12 mouse cellular contexts compared by ENCODE assay signal in the genomic region with DNA sequence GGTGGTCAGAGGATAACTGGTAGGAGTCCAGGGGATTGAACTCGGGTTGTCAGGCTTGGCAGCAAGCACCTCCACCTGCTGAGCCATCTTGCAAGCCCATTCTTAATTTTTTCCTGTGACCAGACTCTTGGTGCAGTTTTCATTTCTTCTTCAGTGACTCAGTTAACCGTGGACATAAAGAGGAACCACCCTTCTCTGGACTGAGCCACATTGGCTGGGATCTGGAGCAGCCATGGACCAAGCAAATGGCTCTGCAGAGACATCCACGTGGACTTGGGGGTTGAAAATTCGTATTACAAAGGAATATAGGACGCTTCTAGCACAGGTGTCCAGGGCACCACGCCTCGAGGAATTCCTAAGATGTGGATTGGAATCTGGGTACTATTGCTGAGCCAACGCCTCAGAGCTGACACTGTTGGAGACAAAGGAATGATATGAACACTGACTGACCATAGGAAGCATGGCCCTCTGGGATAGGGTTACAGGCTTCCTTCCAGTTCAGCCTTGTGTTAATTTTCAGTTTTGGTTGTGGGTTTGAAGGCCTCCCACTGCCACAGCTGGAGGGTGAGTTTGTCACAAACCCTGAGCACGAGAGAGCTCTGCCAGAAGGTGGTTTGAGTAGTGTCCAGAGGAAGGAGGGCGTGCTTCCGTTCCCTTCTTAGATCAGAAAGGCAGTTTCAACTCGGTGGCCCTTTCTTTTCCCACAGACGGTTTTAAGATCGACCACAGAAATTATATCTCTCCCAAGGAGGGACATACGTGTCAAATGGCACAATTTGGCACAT. TPM values are rescaled to one million over a fixed set of nuclear protein-coding genes. Genes with fewer than 3 reads are reported as not detected.
DNase-seq lines count a peak whose midpoint lies in the region; ATAC-seq and TF ChIP-seq lines count a peak whose summit lies in the region.
"Had no signal": no experiment of that assay in that cellular context is flagged by ENCODE, and none has a peak within 500 bp of the region (broad histone marks: within the 10 kb centered on the region; RNA-seq: fewer than 3 reads in every experiment).

No protein-coding gene starts in this region.

- ATAC-seq in kidney, postnatal 0 days (replicated peaks; ENCODE audit: low FRiP score, low read depth): no peak
- no peak for ATAC-seq in kidney, embryonic 14.5 days (ENCODE audit: low FRiP score, low TSS enrichment)
- ATAC-seq in megakaryocyte, adult 5-6 weeks (ENCODE audit: poor library complexity, severe bottlenecking): peak; percentile 64
- ATAC-seq: CD4-positive, CD25-positive, alpha-beta regulatory T cell, adult 4 months; intestine, embryonic 16.5 days had no signal

- H3K36me3 ChIP-seq in kidney, postnatal 0 days (ENCODE audit: insufficient read depth, low read length): no peaks in the 10 kb centered on the region
- no peaks in the 10 kb centered on the region for H3K36me3 ChIP-seq in kidney, embryonic 14.5 days (ENCODE audit: control insufficient read depth, insufficient read depth, low read length)

- H3K27me3 ChIP-seq in kidney, postnatal 0 days (ENCODE audit: insufficient read depth, low read length): no peaks in the 10 kb centered on the region
- no peaks in the 10 kb centered on the region for H3K27me3 ChIP-seq in kidney, embryonic 14.5 days (ENCODE audit: control insufficient read depth, insufficient read depth, low read length)

- peaks cover 4% of the 10 kb centered on the region; the same call in 1 of the 2 replicates for H3K4me1 ChIP-seq in kidney, postnatal 0 days (replicated peaks; ENCODE audit: insufficient read depth, low read length)
- peaks cover 8% of the 10 kb centered on the region; the same call in 1 of the 2 replicates for H3K4me1 ChIP-seq in kidney, embryonic 14.5 days (ENCODE audit: control insufficient read depth, insufficient read depth, low read length)

- DNase-seq in kidney, postnatal 0 days (ENCODE audit: low spot score): peak; percentile 47
- DNase-seq in ZHBTc4 (ENCODE audit: low read depth, low spot score): peak; percentile 29
- DNase-seq in kidney, postnatal 4 days: peak; percentile 19 to 43
- DNase-seq in retina, postnatal 1 day: no peak
- DNase-seq in yolk sac, embryonic 10.5 days (ENCODE audit: low spot score): no peak
- DNase-seq: cerebellum, adult 18-20 months; heart, postnatal 4 days; thymus, postnatal 36 days had no signal

- no peak for TF ChIP-seq CTCF in kidney, postnatal 0 days (IDR thresholded peaks at IDR 0.05; ENCODE audit: low read depth)

- H3K27ac ChIP-seq in kidney, postnatal 0 days: peak overlapping the region; percentile 44; the same call in 1 of the 2 replicates
- no peak overlapping the region for H3K27ac ChIP-seq in kidney, embryonic 14.5 days (ENCODE audit: low read depth, low read length)

- WGBS in kidney, postnatal 0 days: 54% methylated on average over 15 of the region's 15 CpGs
- 60% methylated on average over 15 of the region's 15 CpGs for WGBS in kidney, embryonic 14.5 days

- H3K9ac ChIP-seq in kidney, postnatal 0 days (ENCODE audit: low read depth, low read length): no peak overlapping the region
- no peak overlapping the region for H3K9ac ChIP-seq in kidney, embryonic 14.5 days (ENCODE audit: low read depth, low read length)

- H3K4me3 ChIP-seq in kidney, postnatal 0 days (replicated peaks; ENCODE audit: low read depth, low read length): no peak overlapping the region
- no peak overlapping the region for H3K4me3 ChIP-seq in kidney, embryonic 14.5 days (ENCODE audit: low read length)

- peak overlapping the region; percentile 5; the same call in 1 of the 2 replicates for H3K4me2 ChIP-seq in kidney, postnatal 0 days (ENCODE audit: low read length)
- no peak overlapping the region for H3K4me2 ChIP-seq in kidney, embryonic 14.5 days (replicated peaks; ENCODE audit: low read depth, low read length)

- H3K9me3 ChIP-seq in kidney, postnatal 0 days (replicated peaks; ENCODE audit: low read length): no peaks in the 10 kb centered on the region
- 0 out of 2 replicates have a peak, but pooled peaks cover 3% of the 10 kb centered on the region for H3K9me3 ChIP-seq in kidney, embryonic 14.5 days (ENCODE audit: control insufficient read depth, low read length)

RNA-seq across cellular contexts. Expression of a gene that starts 39.0 kb away (rescaled TPM):
- polyA plus RNA-seq in kidney, postnatal 0 days (2015; fragmentation: Nextera tagmentation; extraction: Ambion mirVana): 6.0 and 7.0 TPM in 2 replicates
- 7.9 and 12.1 TPM in 2 replicates for polyA plus RNA-seq in kidney, embryonic 14.5 days (2014; fragmentation: Nextera tagmentation; extraction: Ambion mirVana)
- 16.8 and 17.9 TPM in 2 replicates for total RNA-seq in megakaryocyte, adult 5-6 weeks (2015)
- 28.2 and 29.7 TPM in 2 replicates for total RNA-seq in megakaryocyte, adult 5-6 weeks (2017)

RNA-seq across cellular contexts. Expression of a gene that starts 43.3 kb away (rescaled TPM):
- 40.2 and 45.3 TPM in 2 replicates for polyA plus RNA-seq in kidney, postnatal 0 days (2015; fragmentation: Nextera tagmentation; extraction: Ambion mirVana)
- polyA plus RNA-seq in kidney, embryonic 14.5 days (2014; fragmentation: Nextera tagmentation; extraction: Ambion mirVana): 55.5 and 69.3 TPM in 2 replicates
- total RNA-seq in megakaryocyte, adult 5-6 weeks (2015): 41.6 and 49.0 TPM in 2 replicates
- 47.3 and 52.7 TPM in 2 replicates for total RNA-seq in megakaryocyte, adult 5-6 weeks (2017)

Comparison
In these comparisons a context has a peak if more than half of its experiments do, and no peak if none do; other contexts are left out.
1. DNase-seq: peak in kidney, postnatal 0 days (single experiment), ZHBTc4 (single experiment) and kidney, postnatal 4 days (2 of 2); none in retina, postnatal 1 day (single experiment) and yolk sac, embryonic 10.5 days (single experiment).